Mouse (Mus musculus) inflammation-experienced regulatory T-cells, adult 6 months (primary cell): ENCODE measurements around the gene Snx13. TPM values are rescaled to one million over a fixed set of nuclear protein-coding genes. Genes with fewer than 3 reads are reported as not detected.
A peak's percentile ranks its signal among the peaks of the same experiment; 100 is the strongest.

ENCODE experiments used
- ATAC-seq: one replicate; pipeline ENCODE4 v1.8.0; 2017
- polyA plus RNA-seq, 3 experiments: library from polyadenylated mRNA; unstranded; fragments of 100-300 nt; shearing (Covaris generic); gene quantifications; one replicate each; pipeline ENCODE4 v1.2.1; 2017

Gene Snx13
- polyA plus RNA-seq, 3 experiments from 2014 or later: 16.6 to 23.3 (median 18.9) TPM

DNA sequence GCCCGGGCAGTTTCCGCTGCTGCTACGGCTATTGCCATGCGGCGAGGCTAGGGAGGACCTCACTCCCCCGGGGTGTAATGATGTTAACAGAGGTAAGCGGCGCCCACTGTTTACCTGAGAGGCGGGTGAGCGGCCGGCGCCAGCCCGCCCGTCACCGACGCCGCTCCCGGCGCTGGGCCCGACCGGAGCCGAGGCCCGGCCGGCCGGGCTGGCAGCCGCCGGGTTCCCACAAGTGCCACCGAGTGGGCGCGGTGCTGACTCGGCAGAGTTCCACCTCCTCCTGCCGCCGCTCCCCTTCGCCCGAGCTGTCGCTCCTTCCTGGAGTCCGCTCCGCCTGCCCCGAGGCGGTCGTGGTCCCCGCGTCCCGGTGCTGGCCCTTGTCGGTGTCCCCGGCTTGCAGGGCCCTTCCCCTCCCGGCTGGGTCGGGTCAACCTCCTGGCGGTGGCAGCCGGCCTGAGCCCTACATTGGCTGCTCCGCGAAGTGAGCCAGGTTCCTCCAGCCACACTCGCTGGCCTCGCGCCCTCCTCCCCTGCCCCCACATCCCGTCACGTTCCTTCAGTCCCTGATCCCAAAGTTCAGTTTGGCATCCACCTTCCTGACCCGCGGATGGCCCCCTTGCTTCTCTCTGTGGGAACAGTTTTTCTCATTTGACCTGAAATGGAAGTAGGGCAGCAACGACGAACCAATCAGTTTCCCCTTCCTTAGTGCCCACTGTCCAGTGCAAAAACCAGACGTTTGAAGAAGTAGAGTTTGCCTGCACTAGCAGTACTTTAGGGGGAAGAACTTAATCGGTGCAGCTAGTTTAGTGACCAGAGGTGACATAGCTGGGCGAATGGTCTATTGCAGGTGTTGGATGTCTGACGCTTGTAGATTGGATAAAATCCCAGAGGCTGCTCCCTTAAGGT, 587 bp downstream of the Snx13 start:
- peak; percentile 39 for ATAC-seq

DNA sequence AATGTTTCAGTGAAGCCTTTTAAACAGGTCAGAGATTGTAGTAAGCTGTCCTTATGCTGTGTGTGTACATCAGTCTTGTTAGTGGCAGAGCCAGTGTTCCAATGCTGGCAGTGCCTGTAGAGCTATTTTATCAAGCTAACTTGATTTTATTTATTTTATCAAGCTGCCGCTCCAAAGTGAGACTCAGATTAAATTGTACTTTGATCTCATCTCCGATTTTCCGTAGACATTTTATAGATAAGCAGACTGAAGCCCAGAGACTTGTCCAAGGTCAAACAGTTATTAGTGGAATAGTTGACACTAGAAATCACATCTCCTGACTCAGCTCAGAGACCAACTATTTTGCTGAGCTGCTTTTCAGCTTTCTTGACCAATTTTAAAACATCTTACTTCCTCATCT, 1.9 kb downstream of the Snx13 start:
- ATAC-seq: no peak

DNA sequence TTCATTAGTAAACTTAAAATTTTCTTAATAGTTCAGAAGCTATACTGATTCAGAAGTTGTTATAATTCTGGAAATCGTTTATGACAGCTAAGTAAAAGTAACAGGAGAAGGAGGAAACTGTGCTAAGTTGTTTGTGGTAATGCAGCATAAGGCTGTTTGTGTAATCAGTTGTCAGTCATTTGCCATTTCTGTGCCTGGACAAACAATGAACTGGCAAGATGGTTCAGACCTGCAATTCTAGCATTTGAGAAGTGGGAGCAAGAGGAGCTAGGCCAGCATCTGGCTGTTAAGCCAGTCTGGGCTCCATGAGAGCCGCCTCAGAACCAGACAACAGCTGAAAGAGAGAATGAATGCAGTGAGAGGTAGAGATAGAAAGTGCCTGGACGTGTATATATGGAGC, 3.5 kb downstream of the Snx13 start:
- ATAC-seq: no peak

DNA sequence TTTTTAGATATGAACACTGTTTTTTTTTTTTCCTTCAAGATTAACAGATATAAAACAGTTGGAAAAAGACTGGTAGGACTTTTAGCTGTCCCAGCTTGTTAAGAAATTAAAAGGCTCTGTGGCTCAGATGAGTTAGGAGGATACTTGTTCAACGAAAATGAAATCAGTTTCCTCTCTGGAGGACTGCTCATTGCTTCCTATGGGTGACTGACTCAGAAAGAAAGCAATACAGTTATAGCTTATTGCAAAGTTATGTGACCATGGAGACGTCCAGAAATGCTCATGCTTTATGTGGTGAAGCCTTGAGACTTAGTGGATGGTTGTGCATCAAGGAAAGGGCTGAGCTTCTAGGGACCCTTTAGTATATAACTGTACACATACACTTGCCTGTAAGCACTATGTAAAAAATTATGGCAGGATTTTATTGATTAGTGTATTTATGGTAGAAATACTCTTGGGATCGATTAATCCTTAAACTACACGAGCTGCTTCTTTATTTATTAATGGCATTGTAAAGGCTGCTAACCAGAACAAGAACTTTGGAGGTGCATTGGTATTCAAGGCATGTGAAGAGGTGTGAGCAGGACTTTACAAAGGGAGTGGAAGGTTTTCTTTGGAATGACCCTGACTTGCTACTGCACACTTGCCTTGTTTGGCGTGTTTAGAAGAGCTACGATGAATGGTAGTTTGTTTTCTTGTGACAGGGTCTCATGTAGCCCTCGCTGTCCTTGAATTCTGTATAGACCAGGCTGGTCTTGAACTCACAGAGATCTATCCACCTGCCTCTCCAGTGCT, 4.2 kb downstream of the Snx13 start:
- no peak for ATAC-seq

DNA sequence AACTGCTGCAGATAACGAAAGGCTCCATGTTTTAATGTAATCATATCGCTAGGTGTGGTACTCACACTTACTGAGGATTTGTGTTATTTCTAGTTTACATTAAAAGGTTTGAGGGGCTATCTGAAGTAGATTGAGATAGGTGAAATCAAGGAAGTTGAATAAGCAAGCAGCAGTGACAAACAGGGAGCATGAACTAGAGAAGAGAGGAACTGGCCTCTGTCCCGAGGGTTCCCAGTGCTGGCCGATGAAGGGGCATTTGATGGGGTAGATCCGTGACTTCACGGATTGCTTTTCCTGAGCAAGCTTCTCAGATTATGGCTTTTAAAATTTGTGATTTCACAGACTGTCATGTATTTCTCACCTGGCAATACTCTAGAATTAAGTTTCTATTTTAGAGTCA, 7.4 kb downstream of the Snx13 start:
- no peak for ATAC-seq

DNA sequence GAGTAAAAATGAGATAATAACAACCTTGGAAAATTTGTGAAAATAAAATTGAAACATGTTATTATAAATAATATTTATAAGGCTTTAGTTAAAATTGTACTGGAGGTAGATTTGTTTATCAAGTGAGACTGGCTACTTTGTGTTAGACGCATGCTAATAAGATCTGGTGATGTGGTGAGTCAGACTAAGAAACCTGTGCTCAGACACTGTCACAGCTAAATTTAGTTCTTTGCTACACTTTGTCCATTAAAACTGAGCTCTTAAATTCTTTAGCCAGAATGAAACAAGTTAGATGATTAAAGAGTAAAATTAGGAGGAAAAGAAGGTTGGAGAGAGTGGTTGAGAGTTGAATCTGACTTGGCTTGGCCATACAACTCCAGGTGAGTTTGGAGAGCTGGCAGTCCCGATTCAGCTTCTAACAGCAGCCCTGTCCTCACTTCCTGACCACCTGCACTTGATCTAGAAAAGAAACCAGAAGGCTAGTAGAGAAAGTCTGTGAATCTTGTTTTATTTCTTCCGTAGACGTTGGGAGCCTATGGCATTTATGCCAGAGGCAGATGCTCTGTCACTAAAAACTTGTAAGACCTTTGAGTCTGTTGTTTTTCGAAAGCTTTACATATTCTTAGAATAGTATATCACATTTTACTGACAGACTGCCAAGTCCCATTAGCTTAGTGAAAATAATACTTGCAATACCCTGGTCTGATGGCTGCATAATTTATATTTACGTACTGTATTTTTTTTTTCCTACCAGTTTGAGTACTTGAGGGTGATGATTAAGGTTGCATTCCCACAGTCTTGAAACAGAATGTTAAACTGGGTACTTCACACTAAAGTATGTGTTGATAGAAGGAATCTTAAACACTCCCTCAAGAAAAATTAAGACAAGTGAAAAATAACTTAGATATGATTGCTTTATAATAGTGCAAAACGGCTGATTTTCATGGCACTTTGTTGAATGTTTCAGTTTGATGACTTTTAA, 8.4 kb downstream of the Snx13 start:
- peak; percentile 57 for ATAC-seq

DNA sequence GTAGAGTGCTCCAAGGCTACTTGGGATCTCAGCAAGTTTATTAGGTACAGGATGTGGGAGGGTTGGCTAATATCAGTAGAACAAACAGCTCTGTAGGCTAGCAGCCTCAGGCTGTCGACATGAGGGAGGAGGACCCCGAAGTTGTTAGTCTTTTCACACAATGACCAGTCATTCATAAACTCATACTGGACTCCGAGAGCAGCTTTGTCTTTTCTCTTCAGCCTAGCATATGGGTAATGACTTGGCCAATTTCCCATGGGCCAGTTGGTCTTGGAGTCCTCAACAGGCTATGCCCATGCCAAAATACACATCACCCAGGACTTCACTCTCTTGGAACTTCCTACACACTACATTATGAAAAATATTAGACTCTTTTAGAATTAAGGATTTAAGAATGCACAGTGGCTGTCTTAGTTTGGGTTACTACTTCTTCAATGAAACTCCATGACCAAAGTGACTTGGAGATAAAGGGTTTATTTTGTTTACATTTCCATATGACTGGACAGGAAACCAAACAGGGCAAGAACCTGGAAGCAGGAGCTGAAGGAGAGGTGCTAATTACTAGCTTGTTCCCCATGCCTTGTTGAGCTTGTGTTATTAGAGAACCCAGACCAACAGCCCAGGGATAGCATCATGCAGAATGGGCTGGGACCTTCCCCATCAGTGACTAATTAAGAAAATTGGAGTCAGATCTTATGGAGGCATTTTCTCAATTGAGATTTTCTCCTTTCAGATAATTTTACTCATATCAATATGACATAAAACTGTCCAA, 16.9 kb downstream of the Snx13 start:
- no peak for ATAC-seq

DNA sequence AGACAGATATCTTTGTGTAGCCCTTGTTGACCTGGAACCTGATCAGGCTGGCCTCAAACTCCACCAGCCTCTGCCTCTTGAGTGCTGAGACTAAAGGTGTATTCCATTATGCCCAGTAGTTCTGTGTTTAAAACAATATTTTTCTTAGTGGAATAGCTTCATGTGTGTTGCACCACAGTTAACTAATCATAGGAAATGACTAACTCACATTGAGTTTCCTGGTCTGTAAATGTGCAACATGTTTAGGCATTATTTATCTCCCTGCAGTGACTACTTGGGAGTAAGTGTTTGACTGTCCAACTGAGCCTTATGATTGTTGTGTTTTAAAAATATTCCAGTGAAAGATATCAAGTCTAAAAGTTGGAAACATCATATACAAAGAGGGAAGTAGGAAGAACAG, 20.6 kb downstream of the Snx13 start:
- ATAC-seq: no peak

DNA sequence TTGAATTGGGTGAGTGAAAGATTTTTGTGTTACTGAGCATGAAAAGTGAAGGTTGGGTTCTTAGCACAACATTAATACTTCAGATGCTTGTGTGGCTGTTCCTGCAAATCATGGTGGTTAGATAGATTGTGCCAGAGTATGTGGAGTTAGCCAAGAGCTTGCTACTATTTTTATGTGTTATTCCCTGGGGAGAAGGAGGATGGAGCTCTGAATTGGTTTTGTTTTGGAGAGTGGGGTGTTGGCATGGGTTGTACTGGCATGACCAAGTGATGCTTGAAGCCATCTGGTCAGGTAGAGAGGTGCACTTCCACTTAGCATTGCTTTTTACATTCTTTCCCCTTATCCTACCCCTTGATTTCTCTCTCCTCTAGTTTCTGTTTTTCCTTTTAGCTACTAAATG, 24.4 kb downstream of the Snx13 start:
- ATAC-seq: no peak

DNA sequence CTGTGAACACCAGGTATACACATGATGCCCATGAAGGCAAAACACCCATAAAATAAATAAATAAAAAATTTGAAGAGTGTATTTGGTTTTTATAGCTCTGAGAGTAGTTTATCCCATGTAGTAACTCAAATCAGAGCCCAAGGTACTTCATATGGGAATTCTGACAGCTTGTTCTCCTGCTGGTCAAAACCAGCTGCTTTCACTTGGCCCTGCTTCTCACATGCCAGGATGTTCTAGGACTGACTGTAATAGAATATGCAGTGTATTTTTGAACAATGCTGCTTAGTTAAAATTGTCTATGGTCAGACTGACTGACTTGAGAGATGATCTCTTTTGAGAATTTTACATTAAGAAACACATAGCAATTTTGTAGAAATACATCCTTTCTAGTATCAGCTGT, 25.2 kb downstream of the Snx13 start:
- ATAC-seq: no peak

DNA sequence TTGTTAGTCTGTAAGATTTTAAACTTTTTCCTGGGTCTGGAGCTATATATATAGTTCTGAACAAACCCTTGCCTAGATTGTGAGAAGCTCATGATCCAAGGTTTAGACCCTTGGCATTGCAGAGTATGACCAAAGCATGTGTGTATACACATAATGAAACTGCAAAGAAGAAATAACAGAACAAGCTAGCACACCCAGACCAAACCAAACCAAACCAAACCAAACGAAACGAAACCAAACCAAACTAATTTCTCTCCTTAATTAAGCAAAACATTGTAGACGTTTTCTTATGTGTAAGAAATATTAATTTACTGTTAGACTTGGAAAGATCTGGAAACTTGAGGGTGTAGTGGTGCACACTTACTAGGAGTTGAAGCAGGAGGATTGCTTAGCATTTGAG, 29.0 kb downstream of the Snx13 start:
- no peak for ATAC-seq

DNA sequence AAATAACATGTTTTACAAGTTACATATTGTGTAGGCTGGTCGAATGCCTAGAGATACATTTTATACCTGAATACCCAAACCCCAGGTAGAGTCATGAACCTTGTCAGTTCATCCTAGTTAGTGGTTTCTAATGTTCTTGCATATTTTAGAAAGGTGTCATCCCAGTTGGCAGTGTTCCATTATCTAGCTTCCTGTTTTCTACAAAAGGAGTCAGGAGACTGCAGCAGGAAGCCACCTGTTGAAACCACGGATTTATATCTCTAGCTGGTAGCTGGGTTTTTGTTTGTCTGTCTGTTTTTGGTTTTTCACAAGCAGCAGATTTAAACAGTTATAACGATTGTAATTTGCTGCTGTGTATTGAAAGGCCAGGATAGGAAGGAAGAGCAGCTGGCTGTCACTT, 76.6 kb downstream of the Snx13 start:
- ATAC-seq: peak; percentile 86

DNA sequence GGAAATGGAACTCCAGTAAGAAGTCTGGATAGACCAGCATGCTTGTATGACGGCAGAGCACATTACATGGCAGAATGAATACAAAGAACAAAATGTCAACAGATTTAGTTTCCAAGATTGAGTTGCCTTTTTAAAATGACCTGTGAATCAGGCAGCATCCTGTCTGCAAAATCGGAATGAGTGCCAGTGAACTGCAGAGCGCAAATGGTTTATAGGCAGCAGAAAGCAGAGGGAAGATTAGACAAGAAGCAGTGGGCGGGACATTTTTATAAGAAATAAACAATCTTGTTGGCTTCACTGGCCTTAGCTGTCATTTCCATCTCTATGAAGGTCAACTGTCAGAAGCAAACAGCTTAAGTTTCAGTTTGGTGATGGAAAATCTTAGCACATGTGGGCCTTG, 106.2 kb downstream of the Snx13 start:
- ATAC-seq: no peak

DNA sequence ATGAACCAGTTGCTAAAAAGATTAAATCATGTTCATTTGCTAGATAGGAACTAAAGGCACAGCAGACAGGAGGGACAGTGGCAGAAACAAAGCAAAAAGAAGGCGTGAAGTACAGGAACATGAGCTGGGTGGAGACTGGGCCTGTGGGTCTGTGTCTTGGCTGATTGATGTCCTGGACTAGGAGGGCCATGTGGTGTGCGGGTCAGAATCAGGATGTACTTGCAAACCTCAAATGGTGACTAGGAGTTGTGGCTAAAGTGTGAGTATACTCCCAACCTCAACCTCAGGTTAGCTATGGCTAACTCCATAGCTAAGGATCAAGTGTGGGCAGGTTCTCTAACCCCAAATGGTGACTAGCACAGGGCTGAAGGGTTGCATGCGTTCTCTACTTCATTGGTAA, 107.2 kb downstream of the Snx13 start:
- ATAC-seq: no peak

DNA sequence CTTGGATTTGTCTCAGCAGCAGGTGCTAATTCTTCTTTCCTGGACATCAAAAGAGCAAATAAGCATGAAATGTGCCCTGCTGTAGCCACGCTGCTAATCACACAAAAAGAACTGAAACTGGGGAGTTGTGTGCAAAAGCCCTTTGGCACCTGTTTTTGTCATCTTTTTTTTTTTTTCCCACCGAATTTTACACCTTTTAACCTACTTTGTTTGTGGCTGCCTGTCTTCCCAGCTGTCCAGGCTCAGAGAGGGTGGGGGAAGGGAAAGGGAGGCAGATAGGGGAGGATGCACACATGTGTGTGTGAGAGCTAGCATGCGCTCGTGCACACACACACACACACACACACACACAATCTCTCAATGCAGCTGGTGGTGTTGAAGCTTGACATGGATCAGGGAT, 110.3 kb downstream of the Snx13 start:
- ATAC-seq: no peak

DNA sequence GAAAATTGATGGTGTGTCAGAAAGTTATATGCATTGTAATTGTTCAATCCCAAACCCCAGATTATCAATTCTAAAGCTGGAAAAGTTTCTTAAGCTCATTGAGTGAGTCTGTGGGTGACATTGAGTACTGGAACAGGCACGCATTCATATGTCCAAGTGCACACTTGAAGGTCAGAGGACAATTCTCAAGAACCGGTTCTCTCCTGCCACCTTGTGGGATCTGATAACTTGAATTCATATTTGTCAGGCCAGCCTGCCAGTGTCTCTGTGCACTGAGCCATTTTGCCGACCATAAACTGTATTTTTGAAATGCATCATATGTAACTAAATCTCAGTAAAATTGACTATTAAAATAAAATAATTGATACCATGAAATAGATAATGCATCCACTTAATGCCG, 114.7 kb downstream of the Snx13 start:
- ATAC-seq: no peak

DNA sequence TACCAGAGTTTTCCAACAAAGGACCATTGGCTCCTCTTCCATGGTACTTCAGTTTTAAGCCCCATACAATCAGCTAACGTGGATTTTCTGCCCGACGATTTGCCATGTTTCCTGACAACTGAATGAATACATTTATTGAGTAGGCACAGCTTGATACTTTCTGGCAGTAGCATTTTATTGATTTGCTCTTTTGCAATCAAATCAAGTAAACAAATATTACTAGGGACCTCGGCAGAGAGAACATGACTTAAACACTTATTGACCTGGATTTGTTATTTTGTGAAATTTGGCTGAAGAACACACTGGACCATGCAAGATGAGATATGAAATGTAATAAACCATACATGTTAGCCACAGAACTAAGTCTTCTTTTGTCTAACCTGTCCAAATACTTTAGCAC, 123.3 kb downstream of the Snx13 start:
- no peak for ATAC-seq

DNA sequence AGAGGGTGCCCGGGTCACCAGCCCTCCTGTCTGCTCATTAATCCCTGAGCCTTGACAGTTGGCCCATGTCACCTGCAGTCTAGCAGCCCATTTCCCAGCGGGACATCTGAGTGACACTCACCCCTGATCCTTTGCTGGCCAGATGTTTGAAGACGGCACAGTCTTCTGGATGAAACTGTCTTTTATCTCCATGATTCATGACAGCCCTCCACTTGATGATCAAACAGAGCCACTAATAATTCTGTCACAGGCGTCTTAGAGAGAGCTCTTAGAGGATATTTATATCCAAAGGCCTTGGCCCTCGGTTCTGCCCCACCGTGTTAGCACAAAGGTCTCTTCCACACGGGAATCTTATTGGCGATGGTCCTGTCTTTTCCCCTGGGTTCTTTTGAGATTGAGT, 129.0 kb downstream of the Snx13 start:
- no peak for ATAC-seq

DNA sequence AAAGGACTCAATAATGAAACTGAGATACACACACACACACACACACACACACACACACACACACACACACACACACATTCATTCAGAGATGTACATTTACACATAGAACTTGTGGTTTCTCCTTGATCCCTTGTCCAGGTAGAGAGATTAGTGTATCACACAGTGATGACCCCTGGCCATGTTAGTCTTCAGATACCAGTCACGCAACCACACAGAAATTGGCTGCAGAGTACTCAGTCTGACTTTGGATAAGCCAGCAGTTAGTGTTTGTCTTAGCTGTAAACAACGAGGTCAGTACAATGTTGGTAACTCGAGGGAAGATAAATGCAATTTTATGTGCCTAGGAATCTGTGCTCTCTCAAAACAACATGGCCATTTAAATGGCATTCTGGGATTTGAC, 129.6 kb downstream of the Snx13 start:
- ATAC-seq: no peak

DNA sequence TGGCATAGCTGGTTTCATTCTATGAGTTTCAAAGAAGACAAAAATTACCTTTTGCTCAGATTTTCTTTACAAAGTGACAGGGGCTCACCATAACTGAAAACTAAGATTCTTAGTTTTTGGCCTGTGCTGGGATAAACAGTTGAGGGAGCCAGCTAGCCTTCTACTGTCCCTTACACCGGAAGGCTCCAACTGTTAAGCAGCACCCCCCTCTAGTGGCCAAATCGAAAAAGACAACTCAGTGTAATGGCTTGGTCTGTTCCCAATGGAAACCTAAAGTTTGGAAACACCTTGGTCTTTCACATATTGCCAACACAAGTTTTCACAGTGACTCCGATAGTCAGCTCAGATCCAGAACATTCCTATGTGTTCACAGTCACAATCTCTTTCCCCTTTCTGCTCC, 135.7 kb downstream of the Snx13 start:
- ATAC-seq: peak; percentile 90

DNA sequence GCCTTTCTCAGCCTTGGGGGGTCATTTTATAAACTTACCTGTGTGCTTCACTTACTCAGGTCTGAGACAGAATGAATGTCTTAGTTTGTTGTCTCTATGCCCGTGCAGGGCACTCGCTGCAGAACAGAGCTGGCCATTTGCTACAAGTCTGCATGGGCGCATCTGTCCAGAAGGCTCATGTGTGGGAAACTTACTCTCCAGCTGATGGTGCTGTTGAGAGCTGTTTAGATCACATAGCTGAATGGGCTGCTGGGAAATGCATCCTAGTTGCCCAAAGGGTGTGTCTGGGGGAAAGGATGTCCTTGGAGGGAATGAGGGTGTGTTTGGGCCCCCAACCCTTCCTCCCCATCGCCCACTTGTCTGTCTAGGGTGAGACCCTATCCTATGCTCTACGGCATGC, 137.3 kb downstream of the Snx13 start:
- no peak for ATAC-seq
